Mouse (Mus musculus) embryo, embryonic 9.5 days (tissue): ENCODE data around the gene Pcdh9.

Experiments
- DNase-seq: peaks from one replicate; pipeline ENCODE4 v3.0.0-alpha.2; 2017; ENCODE audit errors: extremely low spot score

The Pcdh9 gene

GRCm38 (mm10) chr14:93561577-93561976 is 328.9 kb downstream of the Pcdh9 start:
- DNase-seq, result no peak

- no peak for DNase-seq
These were observed 336.7 kb downstream of the Pcdh9 start for GRCm38 (mm10) chr14:93553771-93554170.

GRCm38 (mm10) chr14:93545575-93545974 is 344.9 kb downstream of the Pcdh9 start:
- DNase-seq, result no peak

- DNase-seq, result no peak
These were observed 346.4 kb downstream of the Pcdh9 start for GRCm38 (mm10) chr14:93543970-93544627.

GRCm38 (mm10) chr14:93543561-93543960 is 346.9 kb downstream of the Pcdh9 start:
- DNase-seq, result no peak

- no peak for DNase-seq
These were observed 355.6 kb downstream of the Pcdh9 start for GRCm38 (mm10) chr14:93534928-93535327.

- DNase-seq, result no peak
These were observed 367.0 kb downstream of the Pcdh9 start for GRCm38 (mm10) chr14:93523430-93523829.

- no peak for DNase-seq
These were observed 370.3 kb downstream of the Pcdh9 start for GRCm38 (mm10) chr14:93520166-93520565.

GRCm38 (mm10) chr14:93516679-93517078 is 373.8 kb downstream of the Pcdh9 start:
- DNase-seq, result no peak

- no peak for DNase-seq
These were observed 384.4 kb downstream of the Pcdh9 start for GRCm38 (mm10) chr14:93506107-93506506.

- peak; percentile 16 for DNase-seq
These were observed 391.4 kb downstream of the Pcdh9 start for GRCm38 (mm10) chr14:93498813-93499690.

GRCm38 (mm10) chr14:93474991-93475390 is 415.5 kb downstream of the Pcdh9 start:
- DNase-seq, result no peak

GRCm38 (mm10) chr14:93472494-93472893 is 418.0 kb downstream of the Pcdh9 start:
- no peak for DNase-seq

GRCm38 (mm10) chr14:93463360-93463892 is 427.1 kb downstream of the Pcdh9 start:
- no peak for DNase-seq

- DNase-seq, result no peak
These were observed 439.4 kb downstream of the Pcdh9 start for GRCm38 (mm10) chr14:93450930-93451665.

- no peak for DNase-seq
These were observed 448.6 kb downstream of the Pcdh9 start for GRCm38 (mm10) chr14:93441852-93442251.

GRCm38 (mm10) chr14:93437226-93437625 is 453.3 kb downstream of the Pcdh9 start:
- DNase-seq, result no peak

- DNase-seq, result no peak
These were observed 473.7 kb downstream of the Pcdh9 start for GRCm38 (mm10) chr14:93416752-93417151.

GRCm38 (mm10) chr14:93415496-93415895 is 475.0 kb downstream of the Pcdh9 start:
- DNase-seq, result no peak

- DNase-seq, result no peak
These were observed 481.2 kb downstream of the Pcdh9 start for GRCm38 (mm10) chr14:93409314-93409713.

- no peak for DNase-seq
These were observed 482.7 kb downstream of the Pcdh9 start for GRCm38 (mm10) chr14:93407747-93408146.

GRCm38 (mm10) chr14:93385090-93385489 is 505.4 kb downstream of the Pcdh9 start:
- no peak for DNase-seq
